Mouse (Mus musculus): ENCODE data around the gene Olfr884. TPM values are rescaled to one million over a fixed set of nuclear protein-coding genes. Genes with fewer than 3 reads are reported as not detected.

Gene Olfr884
- total RNA-seq (2021): not detected
- long read RNA-seq, experiment 1: 0 reads
- long read RNA-seq, experiment 2: 0 reads

DNA sequence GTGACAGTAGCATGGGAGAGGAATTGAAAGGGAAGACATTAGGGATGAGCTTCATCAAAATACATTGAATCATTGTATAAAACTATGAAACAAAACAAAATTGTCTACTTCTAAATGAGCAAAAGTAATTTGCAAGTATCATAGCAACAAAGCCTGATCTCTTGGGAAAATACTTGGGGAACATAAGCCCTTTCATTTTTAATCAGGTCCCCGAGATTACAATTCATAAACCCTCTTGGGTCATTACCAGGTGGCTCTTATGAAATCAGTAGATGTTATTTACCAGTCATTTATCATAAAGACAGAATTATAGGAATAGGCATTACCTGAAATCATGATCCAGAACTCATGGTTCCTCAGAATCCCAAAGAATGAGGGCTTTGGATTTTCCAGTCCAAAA lies at the start of gene Olfr884:
Gene Olfr884 (plus strand): TSS at position 301 of the 400 bp plus-strand sequence.
- Histone ChIP-seq H3K4me3 (no peak within 1 kb of the TSS), H3K27ac (no peak within 1 kb of the TSS)
- DNase-seq (ENCODE audit: low spot score in 2 of 2): no peak
- no peak for TF ChIP-seq CTCF (conservative IDR thresholded peaks at IDR 0.05)

DNA sequence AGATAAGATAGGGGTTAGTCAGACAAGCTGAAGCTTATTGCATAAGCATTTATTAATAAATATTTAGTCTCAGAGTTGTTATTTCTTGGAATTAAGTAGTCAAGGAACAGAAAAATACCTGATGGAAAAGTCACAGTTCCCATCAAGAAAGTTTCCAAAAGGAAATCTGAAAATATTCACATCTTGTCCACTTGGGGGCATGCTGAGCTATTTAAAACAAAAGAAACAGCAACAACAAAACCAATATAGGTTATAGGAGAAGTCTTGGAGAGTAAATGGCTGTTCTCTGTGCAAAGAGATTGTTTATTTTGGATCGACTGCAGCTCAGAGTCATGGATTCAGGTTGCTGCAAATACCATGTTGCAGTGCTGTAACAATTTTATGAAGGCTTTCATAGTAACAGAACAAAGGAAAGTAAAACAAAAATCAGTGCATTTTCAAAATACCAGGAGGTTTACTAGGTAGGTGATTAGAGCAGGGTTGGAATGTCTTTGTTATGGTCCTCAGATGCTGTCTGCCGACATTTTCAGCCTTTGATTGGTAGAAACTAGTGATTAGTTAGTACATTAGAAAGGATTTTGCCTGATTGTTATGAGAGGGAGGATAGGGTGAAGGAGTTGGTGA lies 47.7 kb upstream of the Olfr884 start:
- Histone ChIP-seq H3K4me3 (no peak overlapping the region), H3K27ac (no peak overlapping the region)
- no peak for DNase-seq (ENCODE audit: low spot score in 2 of 2)
- TF ChIP-seq CTCF (conservative IDR thresholded peaks at IDR 0.05): peak; percentile 72

DNA sequence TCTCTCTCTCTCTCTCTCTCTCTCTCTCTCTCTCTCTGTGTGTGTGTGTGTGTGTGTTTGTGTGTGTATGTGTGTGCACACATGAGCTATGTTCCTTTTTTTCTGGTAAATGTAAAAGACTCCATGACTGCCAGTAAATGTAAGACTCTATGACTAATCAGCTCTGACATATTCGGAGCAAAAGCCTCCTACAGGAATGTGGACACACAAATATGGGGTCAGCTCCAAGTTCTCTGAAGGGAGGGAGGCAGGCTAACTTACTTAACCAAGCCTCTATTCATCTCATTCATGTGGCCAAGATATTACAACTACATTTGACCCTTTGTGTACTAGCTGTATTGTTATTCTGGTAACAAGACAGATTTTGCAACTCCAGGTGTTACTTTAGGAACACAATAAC lies 46.3 kb upstream of the Olfr884 start:
- no peak for TF ChIP-seq CTCF (conservative IDR thresholded peaks at IDR 0.05)
- Histone ChIP-seq H3K4me3 (no peak overlapping the region), H3K27ac (no peak overlapping the region)
- no peak for DNase-seq (ENCODE audit: low spot score in 2 of 2)

DNA sequence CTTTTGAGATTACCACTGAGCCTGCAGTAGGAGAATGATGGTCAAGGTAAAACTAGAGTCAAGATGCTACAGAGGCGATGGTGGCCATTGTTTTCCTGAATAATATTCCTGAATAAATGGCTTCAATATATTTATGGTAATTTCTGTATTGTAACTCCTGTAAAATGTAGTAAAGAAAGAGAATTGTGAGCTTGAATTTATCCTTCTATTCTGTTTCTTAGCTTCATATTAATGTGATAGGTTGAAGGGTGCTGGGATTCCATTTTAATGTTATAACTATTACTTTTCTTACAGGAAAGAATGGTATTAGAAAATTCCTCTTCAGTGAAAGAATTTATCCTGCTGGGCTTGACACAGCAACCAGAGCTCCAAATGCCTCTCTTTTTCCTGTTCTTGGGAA lies 20.8 kb upstream of the Olfr884 start, which contains the start of gene Olfr883:
Gene Olfr883 (plus strand): TSS at position 301 of the 400 bp plus-strand sequence.
- no peak for DNase-seq (ENCODE audit: low spot score in 2 of 2)
- Histone ChIP-seq H3K4me3 (no peak within 1 kb of the TSS), H3K27ac (no peak within 1 kb of the TSS)
- TF ChIP-seq CTCF (conservative IDR thresholded peaks at IDR 0.05): no peak

DNA sequence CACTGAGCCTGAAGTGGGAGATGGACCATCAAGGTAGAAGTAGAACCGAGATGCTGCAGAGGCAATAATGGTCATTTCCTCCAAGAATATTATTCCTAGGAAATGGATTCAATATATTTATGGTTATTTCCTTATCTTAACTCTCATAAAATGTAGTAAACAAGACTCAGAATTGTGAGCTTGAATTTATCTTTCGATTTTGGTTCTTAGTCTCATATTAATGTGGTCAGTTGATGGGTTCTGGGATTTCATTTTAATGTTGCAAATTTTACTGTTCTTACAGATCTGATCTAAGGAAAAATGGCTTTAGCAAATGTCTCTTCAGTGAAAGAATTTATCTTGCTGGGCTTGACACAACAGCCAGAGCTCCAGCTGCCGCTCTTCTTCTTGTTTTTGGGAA lies 14.7 kb downstream of the Olfr884 start, which contains the start of gene Olfr885:
Gene Olfr885 (plus strand): TSS at position 301 of the 400 bp plus-strand sequence.
- Histone ChIP-seq H3K4me3 (no peak within 1 kb of the TSS), H3K27ac (no peak within 1 kb of the TSS)
- no peak for TF ChIP-seq CTCF (conservative IDR thresholded peaks at IDR 0.05)
- DNase-seq (ENCODE audit: low spot score in 2 of 2): no peak

DNA sequence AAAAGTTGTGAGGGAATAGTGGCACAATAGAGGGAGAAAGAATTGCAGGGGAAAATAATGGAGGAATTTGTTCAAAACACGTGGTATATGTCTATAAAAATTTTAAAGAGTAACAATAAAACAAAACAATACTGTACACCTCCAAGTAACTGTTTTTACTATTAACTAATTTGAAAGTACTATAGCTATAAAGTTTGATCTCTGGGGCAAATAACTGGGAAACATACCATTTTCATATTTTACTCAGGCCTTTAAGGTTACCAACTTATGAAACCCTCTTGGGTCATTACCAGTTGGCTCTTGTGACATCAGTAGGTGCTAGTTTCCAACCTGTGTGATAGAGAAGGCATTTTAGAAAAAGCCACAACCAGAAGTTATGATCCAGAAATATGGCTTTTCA lies 37.4 kb downstream of the Olfr884 start, which contains the start of gene Olfr887:
Gene Olfr887 (plus strand): TSS at position 301 of the 400 bp plus-strand sequence.
- Histone ChIP-seq H3K27ac (no peak within 1 kb of the TSS), H3K4me3 (no peak within 1 kb of the TSS)
- TF ChIP-seq CTCF (conservative IDR thresholded peaks at IDR 0.05): no peak
- DNase-seq (ENCODE audit: low spot score in 2 of 2): no peak

Other genes with a start within 250 kb of the Olfr884 start
- not detected for gene Olfr876, start 243.5 kb upstream of the Olfr884 start, total RNA-seq (2021)
- gene Olfr877, start 192.3 kb upstream of the Olfr884 start, total RNA-seq (2021): not detected
- gene Olfr145, start 149.8 kb upstream of the Olfr884 start, total RNA-seq (2021): not detected
- gene Olfr878, start 128.7 kb upstream of the Olfr884 start, total RNA-seq (2021): not detected
- gene Olfr881, start 54.7 kb upstream of the Olfr884 start, total RNA-seq (2021): not detected
- not detected for gene Olfr883, start 20.7 kb upstream of the Olfr884 start, total RNA-seq (2021)
- gene Olfr885, start 14.8 kb downstream of the Olfr884 start, total RNA-seq (2021): not detected
- gene Olfr887, start 37.5 kb downstream of the Olfr884 start, total RNA-seq (2021): not detected
- not detected for gene Olfr888, start 61.6 kb downstream of the Olfr884 start, total RNA-seq (2021)
- gene Olfr889, start 68.6 kb downstream of the Olfr884 start, total RNA-seq (2021): not detected
- not detected for gene Olfr890, start 96.0 kb downstream of the Olfr884 start, total RNA-seq (2021)
- gene Olfr891, start 134.3 kb downstream of the Olfr884 start, total RNA-seq (2021): not detected
- not detected for gene Olfr893, start 161.8 kb downstream of the Olfr884 start, total RNA-seq (2021)
- gene Olfr894, start 171.5 kb downstream of the Olfr884 start, total RNA-seq (2021): not detected
- not detected for gene Olfr143, start 206.2 kb downstream of the Olfr884 start, total RNA-seq (2021)
- gene Olfr895, start 221.3 kb downstream of the Olfr884 start, total RNA-seq (2021): not detected
- gene Olfr896-ps1, start 244.6 kb downstream of the Olfr884 start, total RNA-seq (2021): not detected